Mouse (Mus musculus) gastrocnemius, postnatal 10 days (tissue): ENCODE measurements around the gene Ggact. TPM values are rescaled to one million over a fixed set of nuclear protein-coding genes. Genes with fewer than 3 reads are reported as not detected.

ENCODE experiments used
- DNase-seq: peaks from one replicate; pipeline ENCODE4 v3.0.0; 2021; ENCODE audit warnings: mixed read lengths
- total RNA-seq, 2 experiments: library from RNA; stranded (reverse); gene quantifications; 2 replicates each; pipeline ENCODE4 v1.2.3; 2021

The Ggact gene
- total RNA-seq, 2 experiments from 2014 or later = 9.3 to 10.5 TPM

- peak; percentile 33 for DNase-seq
Observed at GRCm38 (mm10) chr14:122867531-122868285, 45.8 kb downstream of the Ggact start.

GRCm38 (mm10) chr14:122865462-122866129, 48.0 kb downstream of the Ggact start:
- no peak for DNase-seq

GRCm38 (mm10) chr14:122862623-122863022, 50.9 kb downstream of the Ggact start:
- DNase-seq = no peak

GRCm38 (mm10) chr14:122859792-122860191, 53.8 kb downstream of the Ggact start:
- DNase-seq = no peak

- DNase-seq = no peak
Observed at GRCm38 (mm10) chr14:122852506-122853057, 61.0 kb downstream of the Ggact start.

- DNase-seq = no peak
Observed at GRCm38 (mm10) chr14:122837018-122837417, 76.5 kb downstream of the Ggact start.

- DNase-seq = no peak
Observed at GRCm38 (mm10) chr14:122836221-122836620, 77.3 kb downstream of the Ggact start.

GRCm38 (mm10) chr14:122835487-122836190, 77.9 kb downstream of the Ggact start:
- no peak for DNase-seq

- DNase-seq = no peak
Observed at GRCm38 (mm10) chr14:122834753-122835152, 78.8 kb downstream of the Ggact start.

GRCm38 (mm10) chr14:122833666-122834065, 79.9 kb downstream of the Ggact start:
- DNase-seq = no peak

GRCm38 (mm10) chr14:122830433-122830832, 83.1 kb downstream of the Ggact start:
- no peak for DNase-seq

- no peak for DNase-seq
Observed at GRCm38 (mm10) chr14:122825464-122825863, 88.1 kb downstream of the Ggact start.

- no peak for DNase-seq
Observed at GRCm38 (mm10) chr14:122823791-122824190, 89.8 kb downstream of the Ggact start.

- no peak for DNase-seq
Observed at GRCm38 (mm10) chr14:122821002-122821401, 92.6 kb downstream of the Ggact start.

GRCm38 (mm10) chr14:122800296-122800695, 113.3 kb downstream of the Ggact start:
- no peak for DNase-seq

GRCm38 (mm10) chr14:122793368-122793767, 120.2 kb downstream of the Ggact start:
- DNase-seq = no peak

GRCm38 (mm10) chr14:122790111-122790510, 123.4 kb downstream of the Ggact start:
- no peak for DNase-seq

GRCm38 (mm10) chr14:122788199-122788598, 125.4 kb downstream of the Ggact start:
- DNase-seq = no peak

- no peak for DNase-seq
Observed at GRCm38 (mm10) chr14:122784701-122785100, 128.9 kb downstream of the Ggact start.

- DNase-seq = no peak
Observed at GRCm38 (mm10) chr14:122766448-122766847, 147.1 kb downstream of the Ggact start.
